Mouse (Mus musculus) E14TG2a.4 (cell line): ENCODE results near the gene Catsperg2.
"Not testable (repeated sequence)": the region's sequence is repeated elsewhere in the genome, so short reads cannot be mapped to it uniquely, and the experiment has no call there.

Source experiments
- H3K27me3 ChIP-seq: 2 replicates; pipeline ENCODE4 v1.6.1; 2014; ENCODE audit warnings: low read length, control low read depth; ENCODE audit not compliant: insufficient read depth
- H3K36me3 ChIP-seq: 2 replicates; pipeline ENCODE4 v1.6.1; 2014; ENCODE audit warnings: low read length, control low read depth; ENCODE audit not compliant: insufficient read depth
- H3K4me1 ChIP-seq: replicated peaks from 2 replicates; pipeline ENCODE4 v1.6.1; 2014; ENCODE audit warnings: low read depth, low read length, control low read depth
- H3K4me3 ChIP-seq: replicated peaks from 2 replicates; pipeline ENCODE4 v1.5.1; 2014; ENCODE audit warnings: mild to moderate bottlenecking, low read length
- H3K9me3 ChIP-seq: 2 replicates; pipeline ENCODE4 v1.6.1; 2014; ENCODE audit warnings: low read length, control low read depth
- CTCF ChIP-seq: conservative IDR thresholded peaks from 2 replicates; pipeline ENCODE4 v1.5.1; 2014; ENCODE audit warnings: low read length
- NANOG ChIP-seq: IDR thresholded peaks from 2 replicates; pipeline ENCODE4 v1.6.1; 2014; ENCODE audit warnings: borderline replicate concordance, low read length, mixed read lengths
- POU5F1 ChIP-seq: IDR thresholded peaks from 2 replicates; pipeline ENCODE4 v1.6.1; 2014; ENCODE audit warnings: low read length, borderline replicate concordance

The Catsperg2 gene

GRCm38 (mm10) chr7:29726860-29727259 is at the start of gene Catsperg2:
TSS of gene Catsperg2 (minus strand) at chr7:29727032.
- H3K4me1 ChIP-seq, H3K27me3 ChIP-seq: not testable (repeated sequence)

GRCm38 (mm10) chr7:29776568-29776967 is 49.7 kb upstream of the Catsperg2 start:
- no peak for TF ChIP-seq CTCF
- TF ChIP-seq POU5F1 = no peak
- no peak for TF ChIP-seq NANOG

More at GRCm38 (mm10) chr7:29726860-29727259, at the start of gene Catsperg2:
- H3K36me3 ChIP-seq, H3K4me3 ChIP-seq: not testable (repeated sequence)
- peaks cover 44% of the 10 kb centered on the region for H3K9me3 ChIP-seq

GRCm38 (mm10) chr7:29774371-29774770 is 47.5 kb upstream of the Catsperg2 start:
- Histone ChIP-seq H3K4me1 (peaks cover 32% of the 10 kb centered on the region), H3K27me3 (no peaks in the 10 kb centered on the region), H3K9me3 (no peaks in the 10 kb centered on the region), H3K36me3 (peaks cover 79% of the 10 kb centered on the region), H3K4me3 (no peak overlapping the region)
- TF ChIP-seq CTCF (no peak), NANOG (no peak), POU5F1 (no peak)

More at GRCm38 (mm10) chr7:29776568-29776967, 49.7 kb upstream of the Catsperg2 start:
- peaks cover 18% of the 10 kb centered on the region for H3K4me1 ChIP-seq
- no peaks in the 10 kb centered on the region for H3K9me3 ChIP-seq
- H3K27me3 ChIP-seq = no peaks in the 10 kb centered on the region
- H3K36me3 ChIP-seq = peaks cover 77% of the 10 kb centered on the region
- H3K4me3 ChIP-seq = no peak overlapping the region

GRCm38 (mm10) chr7:29773503-29773902 is 46.7 kb upstream of the Catsperg2 start:
- no peak for TF ChIP-seq POU5F1
- no peak for TF ChIP-seq NANOG
- no peak for TF ChIP-seq CTCF
- H3K27me3 ChIP-seq = no peaks in the 10 kb centered on the region
- H3K9me3 ChIP-seq = no peaks in the 10 kb centered on the region
- no peak overlapping the region for H3K4me3 ChIP-seq
- H3K36me3 ChIP-seq = peaks cover 71% of the 10 kb centered on the region
- peaks cover 37% of the 10 kb centered on the region for H3K4me1 ChIP-seq

GRCm38 (mm10) chr7:29768980-29769379 is 42.1 kb upstream of the Catsperg2 start:
- H3K9me3 ChIP-seq = no peaks in the 10 kb centered on the region
- H3K36me3 ChIP-seq = peaks cover 27% of the 10 kb centered on the region
- H3K4me1 ChIP-seq = peaks cover 49% of the 10 kb centered on the region
- TF ChIP-seq POU5F1 (no peak), CTCF (no peak), NANOG (no peak)
- peak overlapping the region; percentile 95 for H3K4me3 ChIP-seq
- no peaks in the 10 kb centered on the region for H3K27me3 ChIP-seq

GRCm38 (mm10) chr7:29768090-29768900 is 41.5 kb upstream of the Catsperg2 start, which contains the start of gene Zfp84:
TSS of gene Zfp84 (plus strand) at chr7:29768552.
- Histone ChIP-seq H3K27me3 (no peaks in the 10 kb centered on the region), H3K36me3 (peaks cover 20% of the 10 kb centered on the region), H3K9me3 (no peaks in the 10 kb centered on the region), H3K4me1 (peaks cover 42% of the 10 kb centered on the region), H3K4me3 (peak within 1 kb of the TSS; percentile 95)
- TF ChIP-seq POU5F1 (no peak), NANOG (no peak), CTCF (no peak)

- Histone ChIP-seq H3K4me1 (peaks cover 40% of the 10 kb centered on the region), H3K36me3 (peaks cover 12% of the 10 kb centered on the region), H3K9me3 (no peaks in the 10 kb centered on the region), H3K4me3 (peak overlapping the region; percentile 95), H3K27me3 (no peaks in the 10 kb centered on the region)
- no peak for TF ChIP-seq NANOG
- TF ChIP-seq CTCF = no peak
- no peak for TF ChIP-seq POU5F1
Measured at GRCm38 (mm10) chr7:29767058-29767686, 40.3 kb upstream of the Catsperg2 start.

- no peak for TF ChIP-seq CTCF
- no peak for TF ChIP-seq NANOG
- no peak for TF ChIP-seq POU5F1
- Histone ChIP-seq H3K4me3 (no peak overlapping the region), H3K27me3 (no peaks in the 10 kb centered on the region), H3K9me3 (no peaks in the 10 kb centered on the region), H3K36me3 (no peaks in the 10 kb centered on the region), H3K4me1 (peaks cover 28% of the 10 kb centered on the region)
Measured at GRCm38 (mm10) chr7:29764702-29765101, 37.9 kb upstream of the Catsperg2 start.

- no peak for TF ChIP-seq NANOG
- TF ChIP-seq POU5F1 = no peak
- no peak for TF ChIP-seq CTCF
- Histone ChIP-seq H3K4me3 (no peak overlapping the region), H3K36me3 (no peaks in the 10 kb centered on the region), H3K4me1 (no peaks in the 10 kb centered on the region), H3K9me3 (peaks cover 29% of the 10 kb centered on the region), H3K27me3 (no peaks in the 10 kb centered on the region)
Measured at GRCm38 (mm10) chr7:29760476-29760875, 33.6 kb upstream of the Catsperg2 start.
